ENCODE assay signal across 13 mouse cellular contexts in genomic region chr17:29293807-29294605, GRCm38 (mm10). TPM values are rescaled to one million over a fixed set of nuclear protein-coding genes. Genes with fewer than 3 reads are reported as not detected.
DNase-seq lines count a peak whose midpoint lies in the region; ATAC-seq and TF ChIP-seq lines count a peak whose summit lies in the region.
"Had no signal": no experiment of that assay in that cellular context is flagged by ENCODE, and none has a peak within 500 bp of the region (broad histone marks: within the 10 kb centered on the region; RNA-seq: fewer than 3 reads in every experiment).

No protein-coding gene starts in this region.

- no peak for TF ChIP-seq POLR2A in lung, adult 2 months (IDR thresholded peaks at IDR 0.05; ENCODE audit: borderline replicate concordance, extremely low read depth, low read depth, low read length)

- H3K27me3 ChIP-seq in heart, embryonic 10.5 days (ENCODE audit: insufficient read depth, poor library complexity, severe bottlenecking) = no peaks in the 10 kb centered on the region; the same call in 1 of the 2 replicates
- no peaks in the 10 kb centered on the region for H3K27me3 ChIP-seq in kidney, embryonic 15.5 days
- H3K27me3 ChIP-seq: embryonic facial prominence, embryonic 12.5 days had no signal

- H3K9ac ChIP-seq in kidney, embryonic 15.5 days = no peak overlapping the region
- H3K9ac ChIP-seq: embryonic facial prominence, embryonic 12.5 days had no signal

- TF ChIP-seq CTCF in lung, adult 2 months (IDR thresholded peaks at IDR 0.05; ENCODE audit: insufficient read depth, low read length) = peak; percentile 29; the same call in 1 of the 2 replicates

- H3K4me2 ChIP-seq in kidney, embryonic 15.5 days = no peak overlapping the region
- H3K4me2 ChIP-seq: embryonic facial prominence, embryonic 12.5 days had no signal

- WGBS in heart, embryonic 10.5 days = 79% methylated on average over 9 of the region's 9 CpGs
- 74% methylated on average over 9 of the region's 9 CpGs for WGBS in lung, adult 2 months
- 70% methylated on average over 9 of the region's 9 CpGs for WGBS in kidney, embryonic 15.5 days

- H3K4me3 ChIP-seq in heart, embryonic 10.5 days = no peak overlapping the region
- H3K4me3 ChIP-seq in lung, adult 2 months (replicated peaks; ENCODE audit: extremely low read depth, low read depth, low read length) = no peak overlapping the region
- no peak overlapping the region for H3K4me3 ChIP-seq in kidney, embryonic 15.5 days (replicated peaks)
- H3K4me3 ChIP-seq: embryonic facial prominence, embryonic 12.5 days had no signal

- peaks cover 8% of the 10 kb centered on the region; the same call in 1 of the 2 replicates for H3K4me1 ChIP-seq in heart, embryonic 10.5 days
- H3K4me1 ChIP-seq in lung, adult 2 months (ENCODE audit: control insufficient read depth, insufficient read depth, low read length) = no peaks in the 10 kb centered on the region; the same call in 1 of the 2 replicates
- peaks cover 49% of the 10 kb centered on the region for H3K4me1 ChIP-seq in kidney, embryonic 15.5 days

- DNase-seq in heart, adult 11 months = peak; percentile 95
- DNase-seq in heart, embryonic 10.5 days (ENCODE audit: low spot score) = no peak
- DNase-seq in lung, adult 2 months = no peak
- no peak for DNase-seq in lung, postnatal 25 days (ENCODE audit: low spot score)
- DNase-seq in embryo, embryonic 10.5 days (ENCODE audit: low spot score) = no peak
- DNase-seq in adrenal gland, adult 2 months = no peak
- DNase-seq: adrenal gland, adult 8-10 months; retina, postnatal 1 day had no signal

- no peaks in the 10 kb centered on the region for H3K9me3 ChIP-seq in heart, embryonic 10.5 days
- H3K9me3 ChIP-seq in kidney, embryonic 15.5 days (replicated peaks) = no peaks in the 10 kb centered on the region
- H3K9me3 ChIP-seq: embryonic facial prominence, embryonic 12.5 days had no signal

- ATAC-seq in kidney, embryonic 15.5 days (replicated peaks; ENCODE audit: low FRiP score) = no peak
- 0 out of 2 replicates have a peak, but pooled peaks have one; percentile 16 for ATAC-seq in megakaryocyte-erythroid progenitor cell, adult 5-6 weeks (replicated peaks; ENCODE audit: low FRiP score, low TSS enrichment, poor library complexity, severe bottlenecking)
- ATAC-seq: forebrain, embryonic 14.5 days had no signal

- peaks cover 55% of the 10 kb centered on the region for H3K36me3 ChIP-seq in heart, embryonic 10.5 days
- peaks cover 37% of the 10 kb centered on the region for H3K36me3 ChIP-seq in kidney, embryonic 15.5 days

- no peak overlapping the region for H3K27ac ChIP-seq in heart, embryonic 10.5 days
- H3K27ac ChIP-seq in kidney, embryonic 15.5 days = peak overlapping the region; percentile 38; the same call in 1 of the 2 replicates
- H3K27ac ChIP-seq: embryonic facial prominence, embryonic 12.5 days; macrophage had no signal

RNA-seq across cellular contexts. Expression of gene Pi16, which starts 23.5 kb away (rescaled TPM):
- 1.9 and 2.6 TPM in 2 replicates for polyA plus RNA-seq in heart, embryonic 10.5 days (2016; fragmentation: Nextera tagmentation; extraction: Ambion mirVana)
- 46.8 and 47.3 TPM in 2 replicates for polyA plus RNA-seq in lung, adult 2 months (2012; rRNA removed)
- 3.4 and 5.8 TPM in 2 replicates for polyA plus RNA-seq in kidney, embryonic 15.5 days (2015; fragmentation: Nextera tagmentation; extraction: Ambion mirVana)
- 0.32 TPM in 1 of 2 replicates, not detected in the other for total RNA-seq in megakaryocyte-erythroid progenitor cell, adult 5-6 weeks (2014; fragmentation: Nextera tagmentation)
- total RNA-seq in megakaryocyte-erythroid progenitor cell, adult 5-6 weeks (2017) = not detected in 2 replicates
- total RNA-seq in adrenal gland, adult 2 months (2021) = 10 to 100 TPM; 23.1 to 35.5 TPM
- 21.5 and 29.9 TPM in 2 replicates for polyA plus RNA-seq in adrenal gland, adult 2 months (2012; rRNA removed)

RNA-seq across cellular contexts. Expression of gene BC004004, which starts 25.4 kb away (rescaled TPM):
- 79.2 and 94.0 TPM in 2 replicates for polyA plus RNA-seq in heart, embryonic 10.5 days (2016; fragmentation: Nextera tagmentation; extraction: Ambion mirVana)
- 56.5 and 70.8 TPM in 2 replicates for polyA plus RNA-seq in lung, adult 2 months (2012; rRNA removed)
- 67.6 and 73.2 TPM in 2 replicates for polyA plus RNA-seq in kidney, embryonic 15.5 days (2015; fragmentation: Nextera tagmentation; extraction: Ambion mirVana)
- 81.8 and 82.3 TPM in 2 replicates for total RNA-seq in megakaryocyte-erythroid progenitor cell, adult 5-6 weeks (2014; fragmentation: Nextera tagmentation)
- 60.4 and 66.0 TPM in 2 replicates for total RNA-seq in megakaryocyte-erythroid progenitor cell, adult 5-6 weeks (2017)
- total RNA-seq in adrenal gland, adult 2 months (2021) = 100 to 1,000 TPM; 146 to 151 TPM
- 49.7 and 54.1 TPM in 2 replicates for polyA plus RNA-seq in adrenal gland, adult 2 months (2012; rRNA removed)

RNA-seq across cellular contexts. Expression of gene Ppil1, which starts 30.0 kb away (rescaled TPM):
- polyA plus RNA-seq in heart, embryonic 10.5 days (2016; fragmentation: Nextera tagmentation; extraction: Ambion mirVana) = 147 and 188 TPM in 2 replicates
- polyA plus RNA-seq in lung, adult 2 months (2012; rRNA removed) = 18.7 and 20.7 TPM in 2 replicates
- 171 and 182 TPM in 2 replicates for polyA plus RNA-seq in kidney, embryonic 15.5 days (2015; fragmentation: Nextera tagmentation; extraction: Ambion mirVana)
- total RNA-seq in megakaryocyte-erythroid progenitor cell, adult 5-6 weeks (2014; fragmentation: Nextera tagmentation) = 80.9 and 99.0 TPM in 2 replicates
- total RNA-seq in megakaryocyte-erythroid progenitor cell, adult 5-6 weeks (2017) = 82.9 and 105 TPM in 2 replicates
- 10 to 100 TPM; 19.7 to 28.0 TPM for total RNA-seq in adrenal gland, adult 2 months (2021)
- polyA plus RNA-seq in adrenal gland, adult 2 months (2012; rRNA removed) = 24.6 and 26.2 TPM in 2 replicates

RNA-seq across cellular contexts. Expression of gene Mtch1, which starts 53.7 kb away (rescaled TPM):
- 281 and 310 TPM in 2 replicates for polyA plus RNA-seq in heart, embryonic 10.5 days (2016; fragmentation: Nextera tagmentation; extraction: Ambion mirVana)
- 413 and 456 TPM in 2 replicates for polyA plus RNA-seq in lung, adult 2 months (2012; rRNA removed)
- polyA plus RNA-seq in kidney, embryonic 15.5 days (2015; fragmentation: Nextera tagmentation; extraction: Ambion mirVana) = 289 and 308 TPM in 2 replicates
- 86.6 and 105 TPM in 2 replicates for total RNA-seq in megakaryocyte-erythroid progenitor cell, adult 5-6 weeks (2014; fragmentation: Nextera tagmentation)
- 31.9 and 32.4 TPM in 2 replicates for total RNA-seq in megakaryocyte-erythroid progenitor cell, adult 5-6 weeks (2017)
- 100 to 1,000 TPM; 220 to 280 TPM for total RNA-seq in adrenal gland, adult 2 months (2021)
- polyA plus RNA-seq in adrenal gland, adult 2 months (2012; rRNA removed) = 331 and 392 TPM in 2 replicates

RNA-seq across cellular contexts. Expression of gene Cpne5, which starts 56.0 kb away (rescaled TPM):
- 18.0 and 23.3 TPM in 2 replicates for polyA plus RNA-seq in heart, embryonic 10.5 days (2016; fragmentation: Nextera tagmentation; extraction: Ambion mirVana)
- 13.6 and 15.7 TPM in 2 replicates for polyA plus RNA-seq in lung, adult 2 months (2012; rRNA removed)
- polyA plus RNA-seq in kidney, embryonic 15.5 days (2015; fragmentation: Nextera tagmentation; extraction: Ambion mirVana) = 7.8 and 9.4 TPM in 2 replicates
- 0.17 TPM in 1 of 2 replicates, not detected in the other for total RNA-seq in megakaryocyte-erythroid progenitor cell, adult 5-6 weeks (2014; fragmentation: Nextera tagmentation)
- total RNA-seq in megakaryocyte-erythroid progenitor cell, adult 5-6 weeks (2017) = 0.38 TPM in 1 of 2 replicates, not detected in the other
- under 1 TPM; 0.38 to 0.75 TPM for total RNA-seq in adrenal gland, adult 2 months (2021)
- 1.4 and 1.7 TPM in 2 replicates for polyA plus RNA-seq in adrenal gland, adult 2 months (2012; rRNA removed)
- polyA plus RNA-seq: macrophage had no signal
